Mouse (Mus musculus) spleen, postnatal 14 days (tissue): Measurements from ENCODE around the gene Cct5.

Experiments used
- DNase-seq, 2 experiments: peaks; one replicate each; pipeline ENCODE4 v3.0.0; 2021 to 2022; ENCODE audit warnings: low spot score in 2 of 2

The Cct5 gene

GRCm38 (mm10) chr15:31563577-31564546 lies 37.7 kb downstream of the Cct5 start:
- DNase-seq: no peak

GRCm38 (mm10) chr15:31562847-31563246 lies 38.8 kb downstream of the Cct5 start:
- DNase-seq: no peak

DNA sequence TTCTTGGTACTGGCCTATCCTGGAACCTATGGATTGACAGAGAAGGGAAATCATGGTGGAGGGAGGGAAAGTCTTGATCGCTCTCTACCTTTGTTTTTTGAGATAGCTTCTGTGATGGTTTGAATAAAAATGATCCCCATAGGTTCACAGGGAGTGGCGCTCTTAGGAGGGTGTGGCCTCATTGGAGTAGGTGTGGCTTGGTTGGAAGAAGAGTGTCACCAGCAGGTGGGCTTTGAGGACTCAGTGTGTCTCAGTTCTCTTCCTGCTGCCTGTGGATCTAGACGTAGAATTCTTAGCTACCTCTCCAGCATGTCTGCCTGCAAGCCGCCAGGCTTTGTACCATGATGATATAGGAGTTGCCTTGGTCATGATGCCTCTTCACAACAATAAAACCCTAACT lies 39.6 kb downstream of the Cct5 start:
- no peak for DNase-seq

GRCm38 (mm10) chr15:31561390-31561789 lies 40.2 kb downstream of the Cct5 start:
- no peak for DNase-seq

- no peak for DNase-seq
These were observed 46.7 kb downstream of the Cct5 start for GRCm38 (mm10) chr15:31554855-31555254.

DNA sequence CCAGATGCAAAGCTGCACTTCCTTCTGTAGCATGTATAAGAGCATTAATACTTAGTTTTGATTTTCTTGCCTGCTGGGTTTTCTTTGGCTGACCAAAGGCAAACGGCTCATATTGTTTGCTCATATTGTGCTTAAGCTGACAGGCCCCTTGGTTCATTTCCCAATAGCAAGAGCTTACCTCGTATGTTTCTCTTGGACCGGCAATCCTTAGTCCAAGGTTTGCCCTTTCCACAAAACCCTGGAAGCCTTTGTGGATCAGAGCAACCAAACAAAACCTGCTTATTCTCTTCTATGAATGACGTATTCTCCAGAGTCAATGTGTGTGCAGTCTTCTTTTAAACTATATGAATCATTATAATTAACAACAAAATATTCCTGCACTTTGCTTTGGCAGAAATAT lies 51.2 kb downstream of the Cct5 start:
- DNase-seq: no peak

DNA sequence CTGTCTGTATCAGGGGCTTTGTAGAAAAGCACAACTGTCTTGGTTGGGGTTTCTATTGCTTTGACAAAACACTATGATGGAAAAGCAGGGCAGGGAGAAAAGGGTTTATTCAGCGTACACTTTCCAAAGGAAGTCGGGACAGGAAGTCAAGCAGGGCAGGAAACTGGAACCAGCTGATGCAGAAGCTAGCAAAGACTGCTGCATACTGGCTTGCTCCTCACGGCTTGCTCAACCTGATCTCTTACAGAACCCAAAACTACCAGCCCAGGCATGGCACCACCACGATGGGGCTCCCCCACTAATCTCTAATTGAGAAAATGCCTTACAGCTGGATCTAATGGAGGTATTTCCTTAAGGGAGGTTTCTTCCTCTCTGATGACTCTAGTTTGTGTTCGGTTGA lies 54.2 kb downstream of the Cct5 start:
- no peak for DNase-seq

GRCm38 (mm10) chr15:31546291-31546690 lies 55.3 kb downstream of the Cct5 start:
- no peak for DNase-seq

DNA sequence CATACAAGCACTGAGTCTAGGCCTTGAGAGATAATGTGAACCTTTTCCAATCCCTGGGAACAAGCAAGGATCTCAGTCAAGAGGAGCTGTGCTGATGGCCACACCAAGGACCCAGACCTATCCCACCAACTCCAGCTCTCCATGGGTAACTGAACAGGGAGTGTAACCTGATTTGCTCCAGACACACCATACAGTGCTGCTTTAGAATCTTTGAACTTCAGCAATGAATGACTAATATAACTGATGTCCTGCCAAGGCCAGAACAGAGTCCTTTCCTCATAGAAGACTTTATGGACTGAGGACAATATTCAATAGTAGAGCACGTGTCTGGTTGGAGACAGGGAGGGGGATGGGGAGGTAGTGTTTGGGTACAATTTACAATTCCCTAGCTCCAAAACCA lies 56.5 kb downstream of the Cct5 start:
- DNase-seq: no peak

- DNase-seq: no peak
These were observed 58.4 kb downstream of the Cct5 start for GRCm38 (mm10) chr15:31543246-31543645.

- no peak for DNase-seq
These were observed 59.3 kb downstream of the Cct5 start for GRCm38 (mm10) chr15:31542013-31542958.
